Mouse (Mus musculus) left cerebral cortex, postnatal 14 days (tissue): ENCODE results near the gene Parg. TPM values are rescaled to one million over a fixed set of nuclear protein-coding genes. Genes with fewer than 3 reads are reported as not detected.

Experiments
- DNase-seq, 2 experiments: peaks; one replicate each; pipeline ENCODE4 v3.0.0; 2021 to 2022; ENCODE audit warnings: low spot score in 2 of 2, mixed read lengths in 1 of 2
- intact Hi-C: fragments of 180-260 bp; cut with DNase I; formaldehyde crosslinking; loops from one replicate; pipeline ENCODE4 v1.15.1; 2025
- total RNA-seq, 2 experiments: library from RNA; stranded (reverse); gene quantifications; 2 replicates each; pipeline ENCODE4 v1.2.3; 2021

Gene Parg
- total RNA-seq, 2 experiments from 2014 or later = 35.7 to 44.0 TPM

- intact Hi-C loops = no loop called here
- no peak for DNase-seq
Measured at GRCm38 (mm10) chr14:32304921-32305320, 103.2 kb downstream of the Parg start.

- peak; percentile 59 to 67 for DNase-seq
- intact Hi-C loops = no loop called here
Measured at GRCm38 (mm10) chr14:32309876-32310275, 108.1 kb downstream of the Parg start.

- intact Hi-C loops = no loop called here
Measured at GRCm38 (mm10) chr14:32311381-32312035, 109.8 kb downstream of the Parg start.

GRCm38 (mm10) chr14:32317822-32318221 lies 116.1 kb downstream of the Parg start:
- intact Hi-C loops = no loop called here
- no peak for DNase-seq

More at GRCm38 (mm10) chr14:32311381-32312035, 109.8 kb downstream of the Parg start:
- DNase-seq = no peak

GRCm38 (mm10) chr14:32321732-32322685 lies 120.3 kb downstream of the Parg start, which contains the start of gene Ogdhl:
TSS of gene Ogdhl (plus strand) at chr14:32322019.
- intact Hi-C loops = no loop called here
- DNase-seq = peak; percentile 69 to 83

GRCm38 (mm10) chr14:32323221-32323620 lies 121.5 kb downstream of the Parg start:
- DNase-seq = peak; percentile 26 to 41
- intact Hi-C loops = no loop called here

- intact Hi-C loops = no loop called here
Measured at GRCm38 (mm10) chr14:32327366-32327765, 125.6 kb downstream of the Parg start.

GRCm38 (mm10) chr14:32332515-32333445 lies 131.0 kb downstream of the Parg start:
- intact Hi-C loops = no loop called here
- DNase-seq = no peak

More at GRCm38 (mm10) chr14:32327366-32327765, 125.6 kb downstream of the Parg start:
- DNase-seq = no peak

- no peak for DNase-seq
- intact Hi-C loops = no loop called here
Measured at GRCm38 (mm10) chr14:32336021-32336420, 134.3 kb downstream of the Parg start.

- no peak for DNase-seq
- intact Hi-C loops = no loop called here
Measured at GRCm38 (mm10) chr14:32336547-32336946, 134.8 kb downstream of the Parg start.

- no peak for DNase-seq
- intact Hi-C loops = no loop called here
Measured at GRCm38 (mm10) chr14:32341823-32342222, 140.1 kb downstream of the Parg start.

- no peak for DNase-seq
- intact Hi-C loops = no loop called here
Measured at GRCm38 (mm10) chr14:32344176-32344575, 142.4 kb downstream of the Parg start.

GRCm38 (mm10) chr14:32344694-32345093 lies 142.9 kb downstream of the Parg start:
- intact Hi-C loops = no loop called here
- DNase-seq = no peak

Other genes starting within 250 kb of the Parg start
- gene Galnt15, start 173.0 kb upstream of the Parg start, total RNA-seq = 1 to 10 TPM; 1.1 to 2.5 TPM
- 10 to 100 TPM; 12.2 to 18.5 TPM for gene Oxnad1, start 116.6 kb upstream of the Parg start, total RNA-seq
- 10 to 100 TPM; 36.4 to 37.7 TPM for gene Dph3, start 116.2 kb upstream of the Parg start, total RNA-seq
- gene Msmb, start 59.9 kb upstream of the Parg start, total RNA-seq = not detected
- 100 to 1,000 TPM; 123 to 136 TPM for gene Ncoa4, start 42.1 kb upstream of the Parg start, total RNA-seq
- 10 to 100 TPM; 66.5 to 71.5 TPM for gene Timm23, start 51 bp upstream of the Parg start, total RNA-seq
- gene Ogdhl, start 120.1 kb downstream of the Parg start, total RNA-seq = 10 to 100 TPM; 75.7 to 77.6 TPM
- gene 1700024G13Rik, start 186.4 kb downstream of the Parg start, total RNA-seq = not detected